Mouse (Mus musculus) right cerebral cortex, postnatal 36 days (tissue): Measurements from ENCODE around the gene Tmem217.
"Not testable (repeated sequence)": the region's sequence is repeated elsewhere in the genome, so short reads cannot be mapped to it uniquely, and the experiment has no call there.

Experiments used
- DNase-seq, 2 experiments: peaks; one replicate each; pipeline ENCODE4 v3.0.0; 2022; ENCODE audit warnings: low spot score in 2 of 2, mixed read lengths in 1 of 2

Gene Tmem217

DNA sequence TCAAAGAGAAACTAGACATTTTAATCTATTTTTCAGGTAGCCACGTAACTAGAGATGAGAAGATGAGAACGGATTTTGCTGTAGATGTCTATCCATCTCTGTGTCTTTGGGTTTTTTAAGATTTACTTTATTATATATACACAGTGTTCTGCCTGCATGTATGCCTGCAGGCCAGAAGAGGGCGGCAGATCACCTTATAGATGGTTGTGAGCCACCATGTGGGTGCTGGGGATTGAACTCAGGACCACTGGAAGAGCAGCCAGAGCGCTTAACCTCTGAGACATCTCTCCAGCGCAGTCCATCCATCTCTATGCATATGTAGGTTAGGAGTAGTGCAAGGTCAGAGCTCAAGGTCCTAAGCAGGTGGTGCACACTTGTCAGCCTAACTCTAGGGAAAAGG is 48.5 kb downstream of the Tmem217 start:
- no peak for DNase-seq

DNA sequence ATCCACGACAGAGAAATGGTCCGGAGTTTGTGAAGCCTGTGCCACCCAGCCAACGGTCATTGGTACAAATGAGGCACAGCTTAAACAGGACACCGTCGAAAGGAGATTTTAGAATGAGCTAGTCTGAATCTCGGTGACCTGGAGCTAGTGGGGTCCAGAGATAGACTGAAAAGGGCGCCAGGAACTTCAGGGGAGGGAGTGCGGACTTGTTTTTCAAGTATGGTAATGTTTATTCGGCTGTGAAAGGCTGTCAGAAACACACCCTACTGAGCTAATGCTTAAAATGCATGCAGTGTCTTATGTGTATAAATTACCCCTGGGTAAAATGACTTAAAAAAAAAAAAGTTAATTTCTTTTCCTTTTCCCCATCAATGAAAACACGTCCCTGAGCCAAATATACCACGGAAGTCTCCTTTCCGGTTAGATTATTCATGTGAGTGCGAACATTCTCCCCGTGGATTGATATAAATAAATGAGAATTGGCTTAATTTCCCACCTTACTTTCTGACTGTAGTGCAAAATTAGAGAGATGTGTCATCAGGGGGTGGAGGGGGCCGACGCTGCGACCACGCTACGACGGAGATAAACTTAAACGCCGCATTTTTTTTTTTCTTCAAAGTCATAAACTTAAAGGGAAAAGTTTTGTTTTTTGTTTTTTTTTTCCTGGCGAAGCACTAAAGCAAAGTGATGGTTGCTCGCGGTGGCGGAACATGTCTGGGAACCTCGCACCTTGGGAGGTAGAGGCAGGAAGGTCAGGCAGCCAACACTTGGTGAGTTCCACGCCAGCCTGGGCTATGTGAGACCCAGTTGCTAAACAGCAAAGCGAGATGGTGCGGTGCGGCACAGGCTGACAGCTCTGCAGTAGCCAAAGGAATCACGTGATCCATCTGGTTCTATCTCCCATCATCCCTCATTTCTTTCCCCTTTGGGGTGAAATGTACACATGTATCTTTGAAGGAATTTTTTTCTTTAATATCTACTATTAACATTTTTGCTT is 49.2 kb downstream of the Tmem217 start:
- no peak for DNase-seq

DNA sequence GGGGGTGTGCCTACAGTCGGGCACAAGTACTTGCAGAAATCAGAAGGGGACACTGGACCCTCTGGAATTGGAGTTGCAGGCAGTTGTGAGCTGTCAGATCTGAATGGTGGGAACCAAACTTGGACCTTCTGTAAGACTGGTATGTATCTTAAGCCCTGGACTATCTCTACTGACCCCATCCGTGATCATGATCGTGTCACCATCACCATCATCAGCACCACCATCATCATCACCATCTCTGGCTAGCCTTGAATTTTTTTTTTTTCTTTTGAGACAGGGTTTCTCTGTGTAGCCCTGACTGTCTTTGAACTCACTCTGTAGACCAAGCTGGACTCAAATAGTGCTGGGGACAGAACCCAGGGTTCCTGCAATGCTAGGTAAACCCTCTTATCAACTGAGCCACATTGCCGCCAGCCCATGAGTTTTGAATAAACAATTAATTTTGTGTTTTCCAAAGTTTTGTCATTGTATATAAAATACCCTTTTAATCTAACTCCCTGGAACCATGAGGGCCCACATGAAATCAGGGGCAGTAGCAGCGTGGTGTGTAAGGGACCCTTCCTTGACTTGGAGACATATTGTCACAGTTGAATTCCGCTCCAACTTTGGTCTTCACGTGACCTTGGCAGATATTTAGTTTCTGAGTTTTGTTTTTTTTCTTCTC is 50.0 kb downstream of the Tmem217 start:
- no peak for DNase-seq

DNA sequence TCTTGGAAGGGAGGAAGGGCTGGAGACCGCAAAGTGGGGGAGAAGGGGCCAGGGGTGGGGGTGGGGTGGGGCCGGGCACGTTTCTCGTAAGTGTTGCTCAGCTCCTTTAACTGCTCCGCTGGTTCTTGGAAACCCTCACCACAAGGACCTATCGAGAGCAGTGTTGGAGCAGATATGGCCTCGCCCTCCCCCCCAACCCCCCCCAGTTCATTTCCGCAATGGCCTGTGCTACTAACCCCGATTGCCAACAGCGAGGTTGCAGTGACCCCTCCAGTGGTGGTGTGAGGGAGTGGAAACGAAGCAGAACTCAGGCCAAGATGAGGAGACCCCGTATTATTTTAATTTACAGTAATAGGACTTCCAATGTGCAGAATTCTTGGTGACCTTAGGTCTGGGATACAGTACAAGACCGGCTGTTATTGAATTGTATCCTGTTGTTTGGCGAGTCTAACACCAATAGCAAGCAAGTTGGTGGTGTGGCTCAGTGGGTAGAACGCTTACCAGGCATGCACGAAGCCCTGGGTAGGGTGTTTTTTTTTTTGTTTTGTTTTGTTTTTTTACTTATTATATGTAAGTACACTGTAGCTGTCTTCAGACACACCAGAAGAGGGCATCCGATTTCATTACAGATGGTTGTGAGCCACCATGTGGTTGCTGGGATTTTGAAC is 51.2 kb downstream of the Tmem217 start:
- no peak for DNase-seq

DNA sequence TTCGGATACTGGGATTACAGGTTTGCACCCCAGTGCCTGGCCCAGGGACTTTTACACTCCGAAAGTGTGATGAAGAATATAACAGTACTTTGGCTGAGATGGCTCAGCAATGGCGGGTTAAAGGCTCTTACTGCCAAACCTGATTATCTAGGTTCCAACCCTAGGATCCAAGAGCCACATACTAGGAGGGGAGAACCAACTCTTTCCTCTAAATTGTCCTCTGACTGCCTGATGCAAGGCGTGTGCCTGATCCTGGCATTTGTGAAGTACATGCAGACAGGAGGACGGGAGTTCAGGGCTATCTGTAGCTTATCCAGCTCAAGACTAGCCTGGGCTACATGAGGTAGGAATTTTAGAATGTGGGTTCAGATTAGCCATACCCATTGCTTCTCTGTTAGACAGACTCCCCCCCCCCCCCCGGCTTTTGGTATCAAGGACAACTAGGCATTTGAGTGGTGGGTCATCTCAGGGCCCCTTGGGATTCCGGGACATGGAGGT is 51.9 kb downstream of the Tmem217 start:
- DNase-seq = no peak

DNA sequence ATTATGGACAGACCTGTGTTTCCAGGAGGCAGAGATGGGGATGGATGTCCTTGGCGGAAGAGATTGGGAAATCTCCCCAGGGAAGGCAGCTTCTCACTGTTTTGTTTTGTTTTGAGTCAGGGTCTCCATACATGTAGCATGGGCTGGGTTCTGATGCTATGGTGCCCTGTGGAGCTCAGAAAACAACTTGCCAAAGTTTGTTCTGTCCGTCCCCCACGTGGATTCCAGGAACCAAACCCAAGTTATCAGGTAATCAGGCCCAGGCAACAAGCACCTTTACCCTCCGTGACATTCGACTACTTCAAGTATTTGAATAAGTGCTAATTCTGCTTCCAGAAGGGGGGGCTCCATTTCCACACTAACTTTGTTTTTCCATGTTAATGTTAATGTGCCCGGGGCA is 52.7 kb downstream of the Tmem217 start:
- DNase-seq = no peak

DNA sequence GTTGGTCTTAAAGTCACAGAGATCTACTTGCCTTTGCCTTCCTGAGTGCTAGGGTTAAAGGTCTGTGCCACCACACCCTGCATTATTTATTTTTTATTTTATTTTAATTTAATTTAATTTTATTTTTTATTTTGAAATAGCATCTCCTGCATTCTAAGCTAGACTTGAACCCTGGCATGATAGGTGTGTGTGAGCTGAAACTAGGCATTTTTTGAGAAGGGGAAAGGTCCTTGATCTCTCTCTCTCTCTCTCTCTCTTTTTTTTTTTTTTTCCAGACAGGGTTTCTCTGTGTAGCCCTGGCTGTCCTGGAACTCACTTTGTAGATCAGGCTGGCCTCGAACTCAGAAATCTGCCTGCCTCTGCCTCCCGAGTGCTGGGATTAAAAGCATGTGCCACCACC is 53.2 kb downstream of the Tmem217 start:
- not testable (repeated sequence) for DNase-seq

DNA sequence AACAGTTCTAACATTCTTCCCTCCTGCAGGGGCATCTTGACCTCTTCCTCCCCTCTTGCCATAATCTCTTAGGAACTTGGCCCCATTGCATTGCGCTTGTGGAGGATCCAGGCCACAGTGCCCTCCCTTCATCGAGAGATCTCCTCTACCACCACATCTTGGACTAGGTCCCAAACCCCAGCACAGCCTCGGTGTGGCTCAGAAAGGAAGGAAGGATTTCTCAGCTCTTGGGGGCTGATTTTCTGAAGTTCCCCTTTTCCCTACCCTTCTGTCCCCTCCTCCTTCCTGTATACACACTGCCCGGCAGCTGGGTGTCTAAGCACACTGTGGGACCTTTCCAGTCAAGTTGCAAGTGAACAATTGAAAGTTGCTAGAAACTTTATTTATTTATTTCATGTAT is 54.2 kb downstream of the Tmem217 start:
- DNase-seq = no peak

DNA sequence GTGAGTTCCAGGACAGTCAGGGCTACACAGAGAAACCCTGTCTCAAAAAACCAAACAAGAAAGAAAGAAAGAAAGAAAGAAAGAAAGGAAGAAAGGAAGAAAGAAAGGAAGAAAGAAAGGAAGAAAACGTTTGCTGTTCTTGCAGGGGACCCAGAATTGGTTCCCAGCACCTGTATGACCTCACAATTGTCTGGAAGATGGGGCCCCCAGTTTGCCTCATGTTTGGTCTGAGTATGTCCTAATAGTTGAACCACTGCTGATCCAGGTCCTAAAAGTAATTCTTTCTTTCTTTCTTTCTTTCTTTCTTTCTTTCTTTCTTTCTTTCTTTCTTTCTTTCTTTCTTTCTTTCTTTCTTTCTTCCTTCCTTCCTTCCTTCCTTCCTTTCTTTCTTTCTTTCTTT is 54.7 kb downstream of the Tmem217 start:
- DNase-seq = not testable (repeated sequence)

DNA sequence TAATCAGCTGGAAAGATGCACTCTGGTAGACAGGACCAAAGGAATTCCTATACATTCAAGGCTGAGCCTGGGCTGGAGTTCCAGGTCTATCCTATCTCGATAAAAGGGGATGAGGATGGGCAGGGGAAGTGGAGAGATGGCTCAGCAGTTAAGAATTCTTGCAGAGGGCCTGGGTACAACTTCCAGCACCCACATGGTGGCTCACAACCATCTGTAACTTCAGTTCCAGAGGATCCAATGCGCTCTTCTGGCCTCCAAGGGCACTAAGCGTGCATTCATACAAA is 55.2 kb downstream of the Tmem217 start:
- no peak for DNase-seq

DNA sequence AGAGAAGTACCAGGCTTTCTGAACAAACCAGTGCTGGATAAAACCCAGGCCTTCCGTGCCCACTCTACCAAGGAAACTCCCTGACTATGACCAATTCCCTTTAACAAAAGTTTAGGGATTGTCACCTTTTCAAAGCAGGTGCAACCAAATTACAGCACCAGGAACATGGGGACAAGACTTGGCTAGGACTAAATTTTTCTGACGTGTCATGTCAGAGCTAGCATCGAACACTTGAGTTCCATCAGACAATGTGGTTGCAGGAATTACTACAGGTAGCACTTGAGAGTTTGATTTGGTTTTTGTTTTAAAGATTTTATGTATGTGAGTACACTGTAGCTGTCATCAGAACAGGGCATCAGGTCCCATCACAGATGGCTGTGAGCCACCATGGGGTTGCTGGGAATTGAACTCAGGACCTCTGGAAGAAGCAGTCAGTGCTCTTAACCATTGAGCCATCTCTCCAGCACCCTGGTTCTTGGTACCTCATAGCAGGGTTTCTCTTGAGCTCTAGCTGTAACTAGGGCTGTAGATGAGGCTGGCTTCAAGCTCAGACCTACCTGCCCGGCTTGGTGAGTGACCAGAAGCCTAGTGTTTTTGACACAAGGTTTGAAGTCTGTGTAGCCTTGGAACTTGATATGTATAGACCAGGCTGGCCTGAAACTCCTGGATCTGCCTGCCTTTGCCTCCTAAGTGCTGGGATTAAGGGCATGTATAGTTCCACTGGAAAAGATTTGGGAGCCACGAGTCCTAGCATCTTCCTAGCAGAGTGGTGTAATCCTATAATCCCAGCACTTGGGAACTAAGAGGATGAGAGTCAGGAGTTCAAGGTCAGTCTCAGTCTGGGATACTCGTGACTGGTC is 55.7 kb downstream of the Tmem217 start:
- no peak for DNase-seq

DNA sequence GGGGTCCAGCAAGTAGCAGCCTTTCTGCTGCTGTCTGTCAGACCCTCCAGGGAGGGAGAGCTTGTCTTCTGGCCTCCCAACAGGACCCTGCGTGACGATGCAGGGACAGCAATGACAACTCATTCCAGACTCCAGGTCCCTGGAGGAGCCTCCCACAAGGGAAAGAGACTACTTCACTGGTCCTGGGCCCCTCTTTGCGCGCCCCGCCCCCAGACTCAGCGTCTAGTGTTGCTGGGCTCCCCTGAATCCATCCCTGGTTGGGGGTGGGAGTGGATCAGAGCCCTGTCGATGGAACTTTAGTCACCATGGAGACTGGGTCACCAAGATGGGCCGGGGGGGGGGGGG is 57.5 kb downstream of the Tmem217 start:
- DNase-seq = no peak

DNA sequence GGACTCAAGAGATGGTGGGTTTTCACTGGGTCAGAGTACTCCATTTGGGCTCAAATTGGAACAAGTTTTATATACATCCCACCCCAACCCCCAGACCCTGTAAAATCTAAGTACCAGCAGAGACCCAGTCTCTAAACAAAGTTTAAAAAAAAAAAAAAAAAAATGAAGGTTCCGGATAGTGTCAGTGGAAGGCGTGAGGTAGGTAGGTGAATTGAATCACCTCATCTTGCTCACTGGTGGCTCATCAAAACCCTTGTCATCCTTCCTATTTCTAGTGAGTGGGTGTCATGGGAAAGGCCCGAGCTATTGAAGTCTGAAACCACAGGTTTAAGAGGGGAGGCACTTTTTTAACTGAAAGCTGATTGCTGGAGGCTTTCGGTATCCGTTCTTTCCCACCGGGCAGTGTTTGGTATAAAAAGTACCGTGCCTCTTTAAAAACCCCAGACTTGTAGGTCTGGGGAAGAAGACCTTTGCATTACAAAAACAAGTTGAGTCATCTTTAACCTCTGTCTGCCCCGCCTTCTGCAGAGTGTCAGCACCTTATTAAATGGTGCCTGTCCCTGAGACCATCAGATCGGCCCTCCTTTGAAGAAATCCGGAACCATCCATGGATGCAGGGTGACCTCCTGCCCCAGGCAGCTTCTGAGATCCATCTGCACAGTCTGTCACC is 58.0 kb downstream of the Tmem217 start:
- DNase-seq = no peak

DNA sequence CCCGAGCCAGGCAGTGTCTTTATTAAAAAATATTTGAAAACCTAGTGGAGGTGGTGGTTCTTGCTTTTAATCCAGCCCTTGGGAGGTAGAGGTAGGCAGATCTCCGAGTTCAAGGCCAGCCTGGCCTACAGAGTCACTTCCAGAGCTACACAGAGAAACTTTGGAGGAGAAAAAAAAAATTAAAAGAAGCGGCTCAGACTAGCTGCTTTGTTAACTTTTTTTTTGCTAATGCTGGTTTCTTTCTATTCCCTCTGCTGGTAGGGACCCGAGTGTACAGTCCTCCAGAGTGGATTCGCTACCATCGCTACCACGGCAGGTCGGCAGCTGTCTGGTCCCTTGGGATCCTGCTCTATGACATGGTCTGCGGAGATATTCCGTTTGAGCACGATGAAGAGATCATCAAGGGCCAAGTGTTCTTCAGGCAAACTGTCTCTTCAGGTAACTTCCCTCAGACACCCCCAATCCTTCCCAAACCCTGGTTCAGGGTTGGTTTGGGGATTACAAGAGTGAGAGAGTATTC is 58.7 kb downstream of the Tmem217 start:
- DNase-seq = no peak

DNA sequence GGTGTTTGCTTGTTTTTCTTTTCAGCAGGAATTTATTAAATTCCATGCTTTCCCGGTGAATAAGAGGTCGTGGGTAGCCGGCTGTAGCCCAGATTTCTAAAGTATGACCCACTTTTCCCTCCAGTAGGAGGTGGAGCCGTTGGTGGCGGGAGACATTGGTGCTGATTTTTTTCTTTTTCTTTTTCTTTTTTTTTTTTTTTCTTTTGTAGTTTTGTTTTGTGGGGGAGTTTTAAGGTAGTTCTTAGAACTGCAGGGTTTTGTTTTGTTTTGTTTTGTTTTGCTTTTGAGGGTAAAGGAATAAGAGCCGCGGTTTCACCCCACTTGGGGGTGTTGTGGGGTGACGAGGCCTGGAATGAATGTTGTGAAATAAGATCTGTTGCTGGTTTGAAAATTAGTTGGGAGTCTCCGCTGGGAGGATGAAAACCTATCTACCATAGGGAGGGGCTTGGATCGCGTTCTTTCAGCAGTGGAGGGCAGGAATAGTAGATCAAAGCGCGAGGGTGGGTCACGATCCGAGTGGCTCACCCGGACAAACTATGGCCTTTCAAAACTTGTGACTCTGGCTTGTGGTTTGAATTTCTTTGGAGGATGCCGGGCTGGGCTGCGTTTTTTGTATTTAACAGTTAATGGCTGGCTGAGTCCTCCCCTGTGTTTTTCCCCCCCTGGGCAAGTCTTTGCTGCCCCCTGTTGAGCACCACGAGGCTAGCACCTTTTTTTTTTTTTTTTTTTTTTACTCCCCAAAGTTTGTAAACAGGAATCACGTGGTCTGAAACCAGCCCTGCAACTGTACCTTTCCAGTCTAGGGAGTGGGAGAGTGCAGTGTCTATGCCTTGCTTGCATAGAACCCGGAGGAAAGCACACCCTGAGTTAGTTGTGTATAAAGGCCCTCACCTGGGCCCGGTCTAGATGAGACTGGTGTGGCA is 59.7 kb downstream of the Tmem217 start:
- peak in 1 of 2 experiments; percentile 16 for DNase-seq

DNA sequence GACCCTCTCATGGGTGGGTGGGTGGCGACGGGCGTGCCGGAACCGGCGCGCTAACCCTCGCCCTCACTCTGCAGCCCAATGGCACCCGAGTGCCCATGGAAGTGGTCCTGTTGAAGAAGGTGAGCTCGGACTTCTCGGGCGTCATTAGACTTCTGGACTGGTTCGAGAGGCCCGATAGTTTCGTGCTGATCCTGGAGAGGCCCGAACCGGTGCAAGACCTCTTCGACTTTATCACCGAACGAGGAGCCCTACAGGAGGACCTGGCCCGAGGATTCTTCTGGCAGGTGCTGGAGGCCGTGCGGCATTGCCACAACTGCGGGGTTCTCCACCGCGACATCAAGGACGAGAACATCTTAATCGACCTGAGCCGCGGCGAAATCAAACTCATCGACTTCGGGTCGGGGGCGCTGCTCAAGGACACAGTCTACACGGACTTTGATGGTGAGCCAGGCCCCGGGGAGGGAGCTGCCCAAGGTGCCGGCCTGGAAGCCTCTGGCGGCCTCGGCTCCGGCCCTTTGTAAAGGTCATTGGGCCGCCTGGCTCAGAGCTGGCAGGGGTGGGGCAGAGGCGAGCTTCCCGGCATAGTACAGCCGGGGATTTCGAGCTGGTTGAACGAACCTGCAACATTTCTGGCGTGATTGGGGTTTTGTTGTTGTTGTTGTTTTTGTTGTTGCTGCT is 60.5 kb downstream of the Tmem217 start:
- peak in 1 of 2 experiments; percentile 1 for DNase-seq

DNA sequence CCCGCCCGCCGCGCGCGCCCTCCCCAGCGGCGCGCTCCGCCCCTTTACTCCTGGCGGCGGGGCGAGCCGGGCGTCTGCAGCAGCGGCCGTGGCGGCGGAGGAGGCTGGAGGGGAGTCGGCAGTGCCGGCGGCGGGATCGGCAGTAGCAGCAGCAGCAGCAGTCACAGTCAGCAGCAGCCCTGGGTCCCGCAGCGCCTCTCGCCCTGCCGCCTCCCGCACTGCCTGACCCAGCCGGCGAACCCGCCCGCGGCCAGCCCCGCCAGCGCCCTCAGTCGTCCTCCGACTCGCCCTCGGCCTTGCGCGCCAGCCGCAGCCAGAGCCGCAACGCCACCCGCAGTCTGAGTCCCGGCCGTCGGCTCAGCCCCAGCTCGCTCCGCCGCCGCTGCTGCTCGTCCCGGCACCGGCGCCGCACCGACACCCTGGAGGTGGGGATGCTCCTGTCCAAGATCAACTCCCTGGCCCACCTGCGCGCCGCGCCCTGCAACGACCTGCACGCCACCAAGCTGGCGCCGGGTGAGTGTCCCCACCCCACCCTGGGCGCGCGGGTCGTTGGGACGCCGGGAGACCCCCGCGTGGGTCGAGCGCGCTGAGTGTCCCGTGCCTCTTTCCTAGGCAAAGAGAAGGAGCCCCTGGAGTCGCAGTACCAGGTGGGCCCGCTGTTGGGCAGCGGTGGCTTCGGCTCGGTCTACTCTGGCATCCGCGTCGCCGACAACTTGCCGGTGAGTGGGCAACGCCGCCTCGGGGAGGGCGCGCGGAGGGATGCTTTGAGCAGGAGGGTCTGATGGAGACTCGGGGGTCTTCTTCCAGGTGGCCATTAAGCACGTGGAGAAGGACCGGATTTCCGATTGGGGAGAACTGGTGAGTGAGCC is 61.2 kb downstream of the Tmem217 start, which contains the start of gene Pim1:
Gene Pim1 (plus strand): TSS at position 41 of the 869 bp plus-strand sequence.
- peak in 1 of 2 experiments; percentile 26 for DNase-seq
